Mouse (Mus musculus): ENCODE measurements around the gene Gm12166. TPM values are rescaled to one million over a fixed set of nuclear protein-coding genes. Genes with fewer than 3 reads are reported as not detected.

The Gm12166 gene
- polyA plus RNA-seq, 1 experiment from 2014 or later, result 3.9 TPM

- no peak overlapping the region for H3K4me2 ChIP-seq (replicated peaks)
- 84% methylated on average over 12 of the region's 12 CpGs for WGBS
These were observed 10.4 kb downstream of the Gm12166 start for GRCm38 (mm10) chr11:46041607-46042267.

DNA sequence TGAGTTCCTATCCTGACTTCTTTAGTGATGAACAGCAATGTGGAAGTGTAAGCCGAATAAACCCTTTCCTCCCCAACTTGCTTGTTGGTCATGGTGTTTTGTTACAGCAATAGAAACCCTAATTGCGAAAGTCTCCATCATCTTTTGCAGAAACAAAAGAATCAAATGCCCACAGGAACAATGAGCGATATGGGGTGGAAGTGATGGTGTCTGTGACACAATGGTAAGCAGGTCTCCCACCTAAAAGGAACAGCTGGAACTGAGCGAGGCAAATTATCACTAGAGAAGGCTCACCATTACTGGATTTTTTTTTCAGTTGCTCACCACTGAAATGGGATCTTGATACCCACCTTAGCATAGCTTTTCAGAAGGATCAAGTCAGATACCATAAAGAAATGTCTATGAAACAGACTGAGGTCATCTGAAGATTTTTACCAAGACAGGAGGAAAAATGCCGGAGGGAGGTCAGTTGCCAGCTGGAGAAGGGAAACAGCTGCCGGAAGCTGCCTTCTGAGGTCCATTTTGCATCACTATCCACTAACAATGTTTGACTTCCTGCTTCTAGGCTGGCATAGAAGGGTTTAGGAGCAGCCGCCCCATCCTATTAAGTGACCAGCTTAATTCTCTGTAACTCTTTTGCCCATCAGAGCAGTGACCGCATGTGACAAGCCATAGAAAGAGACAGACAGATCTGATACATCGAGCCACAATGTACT is 11.1 kb downstream of the Gm12166 start:
- no peak overlapping the region for H3K9ac ChIP-seq
- H3K4me1 ChIP-seq, result no peaks in the 10 kb centered on the region
- WGBS, result 85% methylated on average over 9 of the region's 9 CpGs
- no peak overlapping the region for H3K27ac ChIP-seq
- ATAC-seq (ENCODE audit: low FRiP score, low read depth), result no peak
- H3K4me2 ChIP-seq (replicated peaks), result no peak overlapping the region
- no peak overlapping the region for H3K4me3 ChIP-seq
- no peaks in the 10 kb centered on the region for H3K36me3 ChIP-seq
- H3K9me3 ChIP-seq, result no peaks in the 10 kb centered on the region
- H3K27me3 ChIP-seq (replicated peaks), result no peaks in the 10 kb centered on the region

More at GRCm38 (mm10) chr11:46041607-46042267, 10.4 kb downstream of the Gm12166 start:
- Histone ChIP-seq H3K9me3 (no peaks in the 10 kb centered on the region), H3K36me3 (no peaks in the 10 kb centered on the region), H3K4me3 (no peak overlapping the region), H3K4me1 (no peaks in the 10 kb centered on the region), H3K27me3 (replicated peaks) (no peaks in the 10 kb centered on the region), H3K27ac (no peak overlapping the region), H3K9ac (no peak overlapping the region)
- no peak for ATAC-seq (ENCODE audit: low FRiP score, low read depth)

DNA sequence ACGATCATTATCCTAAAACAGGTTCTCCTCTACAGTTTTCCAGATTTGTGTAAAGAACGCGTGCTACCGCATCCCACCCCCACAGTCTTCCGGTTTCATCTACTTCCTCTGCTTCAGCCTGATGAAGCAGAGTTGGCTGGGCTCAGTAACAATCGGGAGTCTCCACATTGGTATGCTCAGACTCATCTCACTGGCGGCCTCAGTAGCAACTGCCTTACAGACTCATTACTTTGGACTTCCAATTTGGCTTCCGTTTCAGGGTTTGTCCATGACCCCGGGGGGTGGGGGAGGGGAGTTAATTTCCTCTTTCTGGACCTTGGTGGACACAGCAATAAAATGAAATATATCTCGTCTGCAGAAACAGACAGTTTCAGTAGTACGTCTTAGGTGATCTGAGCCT is 12.8 kb downstream of the Gm12166 start:
- Histone ChIP-seq H3K4me1 (no peaks in the 10 kb centered on the region), H3K27ac (no peak overlapping the region), H3K27me3 (replicated peaks) (no peaks in the 10 kb centered on the region), H3K4me2 (replicated peaks) (no peak overlapping the region), H3K9me3 (no peaks in the 10 kb centered on the region), H3K4me3 (no peak overlapping the region), H3K36me3 (no peaks in the 10 kb centered on the region), H3K9ac (no peak overlapping the region)
- no peak for ATAC-seq (ENCODE audit: low FRiP score, low read depth)
- 76% methylated on average over 11 of the region's 11 CpGs for WGBS

DNA sequence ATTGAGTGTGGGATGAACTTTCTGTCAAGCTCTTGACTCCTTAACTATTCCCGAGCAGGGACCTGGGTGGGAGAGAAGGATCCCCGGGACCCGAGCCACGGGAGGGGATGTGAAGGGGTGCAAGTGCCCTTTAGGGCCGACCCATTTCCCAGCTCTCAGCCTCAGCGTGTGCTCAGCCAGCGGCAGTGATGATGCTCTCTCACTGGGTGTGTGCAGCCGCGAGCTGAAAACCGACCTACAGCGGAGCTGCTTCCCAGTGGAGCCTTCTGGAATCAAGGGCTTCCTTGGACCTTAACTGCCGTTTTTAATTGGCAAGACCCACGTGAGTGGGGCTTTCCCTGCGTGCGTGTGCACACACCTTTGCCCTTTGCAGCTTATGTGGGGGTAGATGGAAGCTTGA is 13.2 kb downstream of the Gm12166 start:
- Histone ChIP-seq H3K9me3 (no peaks in the 10 kb centered on the region), H3K4me3 (no peak overlapping the region), H3K36me3 (no peaks in the 10 kb centered on the region), H3K27me3 (replicated peaks) (no peaks in the 10 kb centered on the region), H3K4me1 (no peaks in the 10 kb centered on the region), H3K4me2 (replicated peaks) (no peak overlapping the region), H3K9ac (no peak overlapping the region), H3K27ac (no peak overlapping the region)
- WGBS, result 82% methylated on average over 15 of the region's 15 CpGs
- ATAC-seq (ENCODE audit: low FRiP score, low read depth), result no peak

DNA sequence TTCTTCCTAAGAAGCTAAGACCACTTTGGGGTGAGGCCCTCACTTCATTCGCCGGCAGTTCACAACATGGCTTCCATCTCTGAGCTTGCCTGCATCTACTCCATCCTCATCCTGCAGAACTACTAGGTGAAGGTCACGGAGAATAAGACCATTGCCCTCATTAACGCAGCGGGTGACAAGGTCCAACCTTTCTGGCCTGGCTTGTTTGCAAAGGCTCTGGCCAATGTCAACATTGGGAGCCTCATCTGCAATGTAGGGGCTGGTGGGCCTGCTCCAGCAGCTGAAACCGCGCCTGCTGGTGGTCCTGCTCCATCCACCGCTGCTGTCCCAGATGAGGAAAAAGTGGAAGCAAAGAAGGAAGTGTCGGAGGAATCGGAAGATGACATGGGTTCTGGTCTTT is 15.7 kb downstream of the Gm12166 start:
- no peak overlapping the region for H3K4me2 ChIP-seq (replicated peaks)
- no peaks in the 10 kb centered on the region for H3K36me3 ChIP-seq
- H3K27ac ChIP-seq, result no peak overlapping the region
- WGBS, result 97% methylated on average over 10 of the region's 10 CpGs
- no peaks in the 10 kb centered on the region for H3K4me1 ChIP-seq
- no peak overlapping the region for H3K9ac ChIP-seq
- ATAC-seq (ENCODE audit: low FRiP score, low read depth), result no peak
- no peaks in the 10 kb centered on the region for H3K27me3 ChIP-seq (replicated peaks)
- no peak overlapping the region for H3K4me3 ChIP-seq
- H3K9me3 ChIP-seq, result no peaks in the 10 kb centered on the region

GRCm38 (mm10) chr11:46032956-46033355 is 19.2 kb downstream of the Gm12166 start:
- Histone ChIP-seq H3K9me3 (no peaks in the 10 kb centered on the region), H3K27ac (no peak overlapping the region), H3K27me3 (replicated peaks) (no peaks in the 10 kb centered on the region), H3K9ac (no peak overlapping the region), H3K4me3 (no peak overlapping the region), H3K4me2 (replicated peaks) (no peak overlapping the region), H3K36me3 (no peaks in the 10 kb centered on the region), H3K4me1 (no peaks in the 10 kb centered on the region)
- ATAC-seq (ENCODE audit: low FRiP score, low read depth), result no peak
- 92% methylated on average over 7 of the region's 7 CpGs for WGBS

- Histone ChIP-seq H3K9me3 (no peaks in the 10 kb centered on the region), H3K27ac (no peak overlapping the region), H3K4me3 (no peak overlapping the region), H3K9ac (no peak overlapping the region), H3K4me1 (no peaks in the 10 kb centered on the region), H3K4me2 (replicated peaks) (no peak overlapping the region), H3K27me3 (replicated peaks) (no peaks in the 10 kb centered on the region), H3K36me3 (no peaks in the 10 kb centered on the region)
- 63% methylated on average over 3 of the region's 3 CpGs for WGBS
- ATAC-seq (ENCODE audit: low FRiP score, low read depth), result no peak
These were observed 20.7 kb downstream of the Gm12166 start for GRCm38 (mm10) chr11:46031470-46031869.

DNA sequence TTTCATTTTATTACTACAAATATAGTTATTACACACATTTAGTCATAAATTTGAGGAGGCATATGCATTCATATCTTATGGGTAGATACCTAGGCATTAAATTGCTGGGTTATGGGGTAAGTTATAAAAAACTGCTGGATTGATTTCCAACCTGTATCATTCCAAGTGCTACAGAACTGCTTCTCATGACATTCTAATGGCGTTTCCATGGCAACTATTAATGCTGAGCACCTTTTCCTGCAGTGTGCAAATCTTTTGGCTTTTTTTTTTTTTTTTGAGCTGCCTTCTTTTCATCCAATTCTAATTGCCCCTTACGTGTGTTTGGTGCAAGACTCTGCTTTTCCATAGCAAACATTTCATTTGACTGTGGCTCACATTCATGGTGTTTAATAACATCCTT is 22.1 kb downstream of the Gm12166 start:
- Histone ChIP-seq H3K4me2 (replicated peaks) (no peak overlapping the region), H3K9me3 (no peaks in the 10 kb centered on the region), H3K36me3 (no peaks in the 10 kb centered on the region), H3K27ac (no peak overlapping the region), H3K4me1 (no peaks in the 10 kb centered on the region; the same call in 1 of the 2 replicates), H3K4me3 (no peak overlapping the region), H3K9ac (no peak overlapping the region), H3K27me3 (replicated peaks) (no peaks in the 10 kb centered on the region)
- 71% methylated on average over 2 of the region's 2 CpGs for WGBS
- ATAC-seq (ENCODE audit: low FRiP score, low read depth), result no peak

DNA sequence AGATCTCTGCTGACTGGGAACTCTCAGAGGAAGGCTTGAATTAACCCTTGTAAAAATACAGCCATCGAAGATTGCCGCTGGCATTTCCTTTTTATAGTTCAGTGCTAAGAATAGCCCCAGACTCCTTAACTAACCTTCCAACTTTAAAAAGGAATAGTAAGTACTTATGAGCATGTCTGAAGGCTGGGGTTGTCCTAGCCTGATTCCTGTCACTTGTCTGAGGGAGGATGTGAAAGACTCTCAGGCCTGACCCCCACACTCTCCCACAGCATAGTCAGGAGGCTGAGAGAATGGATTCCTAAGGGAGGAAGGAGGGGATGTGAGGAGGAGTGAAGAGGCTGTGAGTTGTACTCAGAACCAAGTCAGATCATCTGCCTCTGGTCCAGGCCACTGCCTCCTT is 22.6 kb downstream of the Gm12166 start:
- no peak overlapping the region for H3K4me2 ChIP-seq (replicated peaks)
- 76% methylated on average over 2 of the region's 2 CpGs for WGBS

GRCm38 (mm10) chr11:46027952-46028814 is 23.9 kb downstream of the Gm12166 start:
- no peak overlapping the region for H3K4me2 ChIP-seq (replicated peaks)
- no peak overlapping the region for H3K4me3 ChIP-seq
- no peaks in the 10 kb centered on the region for H3K36me3 ChIP-seq
- no peaks in the 10 kb centered on the region; the same call in 1 of the 2 replicates for H3K4me1 ChIP-seq
- H3K9ac ChIP-seq, result no peak overlapping the region
- ATAC-seq (ENCODE audit: low FRiP score, low read depth), result no peak
- WGBS, result 88% methylated on average over 6 of the region's 6 CpGs
- no peak overlapping the region for H3K27ac ChIP-seq
- H3K9me3 ChIP-seq, result no peaks in the 10 kb centered on the region
- no peaks in the 10 kb centered on the region for H3K27me3 ChIP-seq (replicated peaks)

More for the DNA sequence above, 22.6 kb downstream of the Gm12166 start:
- H3K36me3 ChIP-seq, result no peaks in the 10 kb centered on the region
- no peaks in the 10 kb centered on the region for H3K27me3 ChIP-seq (replicated peaks)
- H3K4me3 ChIP-seq, result no peak overlapping the region
- H3K9ac ChIP-seq, result no peak overlapping the region
- no peaks in the 10 kb centered on the region for H3K9me3 ChIP-seq
- no peak for ATAC-seq (ENCODE audit: low FRiP score, low read depth)
- H3K27ac ChIP-seq, result no peak overlapping the region
- H3K4me1 ChIP-seq, result no peaks in the 10 kb centered on the region; the same call in 1 of the 2 replicates

DNA sequence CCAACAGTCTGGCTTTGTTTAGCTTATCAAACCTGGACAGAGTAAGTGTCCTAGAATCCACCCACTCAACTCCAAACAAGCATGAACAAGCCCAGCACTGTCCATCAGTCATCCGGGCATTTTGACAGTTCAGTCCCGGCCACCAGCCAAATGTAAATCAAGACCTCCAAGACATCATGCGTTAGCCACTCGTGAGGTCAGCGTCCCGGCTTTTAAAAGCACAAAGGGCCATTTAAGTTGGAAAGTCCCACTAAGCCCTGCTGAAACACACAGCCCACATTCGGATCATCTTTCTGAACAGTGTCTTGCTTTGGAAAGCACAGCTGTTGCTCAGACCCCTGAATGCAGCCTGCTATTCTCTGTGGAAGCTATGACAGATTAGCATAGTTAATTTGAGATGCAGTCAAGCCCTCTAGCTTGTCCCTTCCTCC is 26.1 kb downstream of the Gm12166 start:
- Histone ChIP-seq H3K27me3 (replicated peaks) (no peaks in the 10 kb centered on the region), H3K4me2 (replicated peaks) (no peak overlapping the region), H3K4me3 (no peak overlapping the region), H3K9me3 (no peaks in the 10 kb centered on the region), H3K4me1 (no peaks in the 10 kb centered on the region; the same call in 1 of the 2 replicates), H3K9ac (no peak overlapping the region), H3K36me3 (no peaks in the 10 kb centered on the region), H3K27ac (no peak overlapping the region)
- WGBS, result 58% methylated on average over 7 of the region's 7 CpGs
- no peak for ATAC-seq (ENCODE audit: low FRiP score, low read depth)

DNA sequence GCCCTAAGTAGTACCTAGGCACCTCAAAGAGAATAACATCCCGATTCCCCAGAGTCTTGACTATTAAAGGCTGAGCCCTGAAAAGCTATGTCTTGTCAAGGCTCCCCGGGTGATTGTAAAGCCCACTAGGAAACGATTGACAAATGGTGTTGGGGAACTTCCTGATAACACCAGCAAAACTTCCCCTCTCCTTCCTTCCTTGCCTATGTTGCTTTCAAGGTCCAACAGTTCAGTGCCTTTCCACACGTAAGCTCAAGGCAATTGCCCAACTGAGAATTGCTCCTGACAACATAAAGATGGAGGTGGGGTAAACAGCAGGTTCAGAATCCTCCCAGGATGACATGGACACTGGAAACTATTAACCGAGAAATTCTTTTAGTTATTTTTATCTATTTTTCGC is 29.1 kb downstream of the Gm12166 start:
- no peaks in the 10 kb centered on the region for H3K9me3 ChIP-seq
- H3K9ac ChIP-seq, result no peak overlapping the region
- H3K4me1 ChIP-seq, result no peaks in the 10 kb centered on the region; the same call in 1 of the 2 replicates
- no peak overlapping the region for H3K27ac ChIP-seq
- no peaks in the 10 kb centered on the region for H3K27me3 ChIP-seq (replicated peaks)
- no peak overlapping the region for H3K4me3 ChIP-seq
- ATAC-seq (ENCODE audit: low FRiP score, low read depth), result no peak
- no peaks in the 10 kb centered on the region for H3K36me3 ChIP-seq
- H3K4me2 ChIP-seq (replicated peaks), result no peak overlapping the region
- 83% methylated on average over 6 of the region's 6 CpGs for WGBS
